Mouse (Mus musculus) midbrain, embryonic 14.5 days (tissue): Measurements from ENCODE around the gene Ceacam5. TPM values are rescaled to one million over a fixed set of nuclear protein-coding genes. Genes with fewer than 3 reads are reported as not detected.

Experiments
- ATAC-seq: fragments of 200-750 bp; cut with Nextera tagmentation; 2 replicates; pipeline ENCODE4 v1.8.0; 2017; ENCODE audit warnings: moderate number of reproducible peaks, moderate library complexity; ENCODE audit not compliant: low FRiP score, low TSS enrichment
- DNase-seq: peaks from one replicate; pipeline ENCODE4 v3.0.0-alpha.2; 2015
- H3K27ac ChIP-seq: fragments of 300-500 bp; sonication (generic); replicated peaks from 2 replicates; pipeline ENCODE4 v1.5.1; 2014; ENCODE audit warnings: mild to moderate bottlenecking, low read depth, low read length, moderate library complexity
- H3K27me3 ChIP-seq: fragments of 300-500 bp; sonication (generic); 2 replicates; pipeline ENCODE4 v1.6.1; 2014; ENCODE audit warnings: low read length, control low read depth, mixed read lengths; ENCODE audit not compliant: control insufficient read depth, insufficient read depth
- H3K36me3 ChIP-seq: fragments of 300-500 bp; sonication (generic); 2 replicates; pipeline ENCODE4 v1.6.1; 2014; ENCODE audit warnings: low read length, control low read depth; ENCODE audit not compliant: control insufficient read depth, insufficient read depth
- H3K4me1 ChIP-seq: fragments of 300-500 bp; sonication (generic); 2 replicates; pipeline ENCODE4 v1.6.1; 2014; ENCODE audit warnings: mild to moderate bottlenecking, antibody characterized with exemption, low read length, control low read depth; ENCODE audit not compliant: control insufficient read depth, insufficient read depth
- H3K4me2 ChIP-seq: fragments of 300-500 bp; sonication (generic); 2 replicates; pipeline ENCODE4 v1.6.1; 2014; ENCODE audit warnings: mild to moderate bottlenecking, low read length, moderate library complexity
- H3K4me3 ChIP-seq: fragments of 300-500 bp; sonication (generic); replicated peaks from 2 replicates; pipeline ENCODE4 v1.5.1; 2014; ENCODE audit warnings: low read depth, low read length
- H3K9ac ChIP-seq: fragments of 300-500 bp; sonication (generic); replicated peaks from 2 replicates; pipeline ENCODE4 v1.6.1; 2014; ENCODE audit warnings: mild to moderate bottlenecking, low read length, moderate library complexity
- H3K9me3 ChIP-seq: fragments of 300-500 bp; sonication (generic); 2 replicates; pipeline ENCODE4 v1.6.1; 2016; ENCODE audit warnings: low read length, control low read depth, mixed read lengths; ENCODE audit not compliant: control insufficient read depth
- WGBS: fragments of 180-500 bp; shearing (Covaris S2); extraction: QIAGEN DNeasy Blood & Tissue Kit; methylation state at CpG from one replicate; pipeline ENCODE4 v1.1.7; 2014; 5-methylcytosine and 5-hydroxymethylcytosine counted together
- polyA plus RNA-seq: library from polyadenylated mRNA; unstranded; fragments of >200 nt; fragmentation: Nextera tagmentation; extraction: Ambion mirVana; gene quantifications from 2 replicates; pipeline ENCODE4 v1.2.1, GENCODE M21; 2014

The Ceacam5 gene
- not detected in 2 replicates for polyA plus RNA-seq

DNA sequence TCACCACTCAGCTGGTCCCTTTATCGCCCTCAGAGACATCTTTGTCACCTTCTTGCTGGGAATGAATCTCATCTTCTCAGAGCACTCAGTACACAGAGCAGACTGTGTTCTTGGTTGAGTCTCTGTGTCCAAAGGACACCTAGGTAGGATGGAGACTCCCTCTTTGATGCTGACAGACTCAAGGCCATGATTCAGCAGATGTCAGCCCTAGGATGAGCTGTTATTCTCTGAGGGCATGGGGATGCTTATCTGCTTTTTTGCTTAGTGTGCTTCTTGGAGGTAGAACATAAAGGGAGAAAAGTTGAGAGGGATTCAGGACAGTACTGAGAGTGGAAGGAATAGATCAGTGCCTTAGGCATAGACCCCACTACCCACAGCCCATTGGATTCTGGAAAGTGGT is at the start of gene Ceacam5:
TSS of gene Ceacam5 (plus strand) at position 301 of the 400 bp plus-strand sequence.
- DNase-seq: no peak
- Histone ChIP-seq H3K36me3 (no peaks in the 10 kb centered on the region), H3K27me3 (no peaks in the 10 kb centered on the region), H3K4me2 (no peak within 1 kb of the TSS), H3K27ac (no peak within 1 kb of the TSS), H3K9ac (no peak within 1 kb of the TSS), H3K9me3 (peaks cover 46% of the 10 kb centered on the region), H3K4me1 (no peaks in the 10 kb centered on the region), H3K4me3 (no peak within 1 kb of the TSS)
- ATAC-seq: no peak
- WGBS: 44% methylated on average over 1 of the region's 1 CpGs

Other genes starting within 250 kb of the Ceacam5 start
- gene Ceacam14, start 99.4 kb downstream of the Ceacam5 start, polyA plus RNA-seq: not detected in 2 replicates
- gene Gm5155, start 158.5 kb downstream of the Ceacam5 start, polyA plus RNA-seq: not detected in 2 replicates